Mouse (Mus musculus) E14TG2a.4 (cell line): ENCODE results near the gene Lin52.

Source experiments
- CTCF ChIP-seq: conservative IDR thresholded peaks from 2 replicates; pipeline ENCODE4 v1.5.1; 2014; ENCODE audit warnings: low read length
- NANOG ChIP-seq: IDR thresholded peaks from 2 replicates; pipeline ENCODE4 v1.6.1; 2014; ENCODE audit warnings: borderline replicate concordance, low read length, mixed read lengths
- POU5F1 ChIP-seq: IDR thresholded peaks from 2 replicates; pipeline ENCODE4 v1.6.1; 2014; ENCODE audit warnings: low read length, borderline replicate concordance

DNA sequence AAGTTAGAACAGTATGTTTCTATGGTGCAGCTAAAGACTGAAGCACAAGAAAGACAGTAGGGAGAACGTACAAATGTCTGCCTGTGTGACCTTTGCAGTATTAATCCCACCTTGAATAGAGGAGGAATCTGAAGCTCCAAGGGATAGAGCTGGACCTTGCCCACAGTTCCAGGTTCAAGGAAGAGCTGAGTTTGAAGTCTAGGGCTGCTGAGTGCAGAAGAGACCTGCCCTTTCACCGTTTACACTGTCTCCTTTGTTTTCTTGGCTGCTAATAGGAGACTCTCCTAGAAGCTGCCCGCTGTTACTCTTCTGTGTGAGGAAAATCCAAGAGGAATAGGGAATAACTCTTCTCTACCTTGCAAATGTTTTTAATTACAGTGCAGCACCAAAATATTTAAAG is 72.5 kb downstream of the Lin52 start:
- TF ChIP-seq CTCF (no peak), POU5F1 (no peak), NANOG (no peak)
